Mouse (Mus musculus) urinary bladder, postnatal 14 days (tissue): ENCODE results near the gene Pcbp2.

Experiments used
- DNase-seq: peaks from one replicate; pipeline ENCODE4 v3.0.0; 2021; ENCODE audit warnings: low spot score

Pcbp2 gene

DNA sequence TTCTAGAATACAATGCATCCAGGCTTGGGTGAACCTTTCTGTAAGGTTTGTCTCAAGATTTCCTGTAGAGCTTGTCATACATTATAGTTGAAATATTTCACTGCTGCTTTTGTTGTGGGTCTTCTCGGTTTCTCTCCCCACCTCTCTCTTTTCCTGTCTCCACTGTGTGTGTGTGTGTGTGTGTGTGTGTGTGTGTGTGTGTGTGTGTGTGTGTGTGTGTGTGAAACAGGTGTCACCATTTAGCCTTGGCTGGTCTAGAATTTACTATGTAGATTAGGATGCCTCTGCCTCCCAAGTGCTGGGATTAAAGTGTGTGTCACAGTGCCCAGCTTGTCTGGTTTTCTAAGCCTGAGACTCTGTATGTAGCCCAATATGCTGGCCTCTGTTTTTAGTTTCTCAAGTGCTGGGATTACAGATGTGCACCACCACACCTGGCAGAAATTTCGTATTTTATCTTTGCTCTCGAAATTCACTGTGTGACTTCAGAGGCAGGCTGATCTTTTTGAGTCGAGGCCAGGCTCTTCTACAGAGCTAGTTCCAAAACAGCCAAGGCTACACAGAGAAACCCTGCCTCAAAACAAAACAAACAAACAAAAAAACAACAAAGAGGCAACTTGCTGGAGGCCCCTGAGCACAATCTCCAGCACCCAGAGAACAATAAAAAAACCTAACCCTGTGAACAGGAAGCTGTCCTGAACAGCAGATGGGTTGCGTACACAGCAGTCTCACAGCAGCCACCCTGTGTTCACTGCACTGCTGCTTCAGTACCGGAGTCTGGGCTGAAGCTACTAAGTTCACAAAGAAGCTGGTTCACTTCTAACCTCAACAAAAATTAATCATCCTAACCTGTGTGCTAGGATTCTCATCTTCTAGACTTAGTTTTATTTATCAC is 56.0 kb downstream of the Pcbp2 start:
- DNase-seq, result no peak

DNA sequence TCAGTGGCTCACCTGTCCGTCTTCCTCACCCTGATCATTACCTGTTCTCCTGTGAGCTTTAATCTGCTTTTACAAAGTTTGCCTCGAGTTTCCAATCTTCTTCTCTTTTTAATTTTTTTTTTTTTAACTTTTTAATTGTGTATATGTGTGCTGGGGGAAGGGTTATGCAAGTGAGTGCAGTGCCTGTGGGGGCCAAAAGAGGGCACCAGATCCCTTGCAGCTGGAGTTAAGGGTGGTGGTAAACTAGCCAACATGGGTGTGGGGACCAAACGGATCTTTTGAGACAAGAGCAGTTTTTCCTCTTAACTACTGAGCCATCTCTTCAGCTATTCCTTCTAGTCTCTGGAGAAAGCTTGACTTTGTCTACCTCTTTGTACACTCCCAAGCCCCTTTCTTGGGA is 57.6 kb downstream of the Pcbp2 start:
- no peak for DNase-seq

DNA sequence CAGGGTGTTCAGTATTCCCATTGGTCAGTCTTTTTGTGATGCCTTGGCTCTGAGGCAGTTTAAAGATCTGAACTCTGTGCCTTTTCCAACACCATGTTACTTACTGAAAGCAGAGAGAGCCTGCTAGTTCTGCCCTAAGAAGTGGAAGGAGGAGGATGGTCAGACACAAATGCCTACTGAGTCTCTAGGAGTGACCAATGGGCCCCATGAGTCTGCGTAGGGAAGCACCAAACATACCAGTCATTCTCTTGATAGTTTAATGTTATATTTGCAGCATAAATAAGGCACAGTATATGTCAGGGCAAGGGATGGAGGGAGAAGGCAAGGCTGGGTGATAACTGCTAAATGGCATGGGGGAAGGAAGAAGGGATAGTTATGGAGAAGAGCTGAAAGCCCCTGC is 58.1 kb downstream of the Pcbp2 start:
- DNase-seq, result no peak

DNA sequence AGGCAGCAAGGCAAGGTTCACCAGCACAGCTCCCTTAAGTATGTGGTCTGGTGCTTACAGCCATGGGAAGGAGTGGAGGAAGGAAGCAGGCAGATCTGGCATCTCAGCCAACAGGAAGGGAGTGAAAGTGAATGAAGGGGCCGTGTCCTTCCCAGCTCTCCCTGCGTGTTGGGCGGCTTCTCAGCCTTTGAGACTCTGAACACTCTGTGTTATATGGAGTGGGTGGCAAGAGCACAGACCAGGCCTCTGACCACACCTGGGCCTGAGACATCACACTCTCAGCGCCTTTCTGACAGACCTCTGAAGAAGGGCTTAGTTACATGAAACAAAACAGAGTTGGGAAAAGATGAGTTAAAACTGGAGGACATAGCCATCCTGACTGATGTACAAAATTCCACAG is 60.2 kb downstream of the Pcbp2 start:
- no peak for DNase-seq

DNA sequence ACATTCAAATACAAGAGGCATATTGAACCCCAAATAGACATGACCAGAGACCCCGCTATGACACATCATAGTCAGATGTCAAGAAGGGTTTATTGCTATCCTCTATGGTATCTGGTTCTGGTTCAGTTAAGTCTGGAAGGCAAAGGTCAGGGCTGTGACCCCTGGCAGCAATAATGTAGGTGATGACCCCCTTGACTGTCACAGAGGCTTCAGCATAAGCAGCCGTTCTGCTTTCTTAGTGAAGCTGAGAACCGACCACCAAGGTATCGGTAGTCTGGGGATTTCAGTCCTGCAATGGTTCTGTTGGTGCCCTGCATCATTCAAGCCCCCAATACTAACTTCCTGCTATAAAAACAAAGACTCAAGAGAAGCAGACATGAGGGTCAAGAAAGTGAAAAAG is 61.2 kb downstream of the Pcbp2 start:
- DNase-seq, result no peak

DNA sequence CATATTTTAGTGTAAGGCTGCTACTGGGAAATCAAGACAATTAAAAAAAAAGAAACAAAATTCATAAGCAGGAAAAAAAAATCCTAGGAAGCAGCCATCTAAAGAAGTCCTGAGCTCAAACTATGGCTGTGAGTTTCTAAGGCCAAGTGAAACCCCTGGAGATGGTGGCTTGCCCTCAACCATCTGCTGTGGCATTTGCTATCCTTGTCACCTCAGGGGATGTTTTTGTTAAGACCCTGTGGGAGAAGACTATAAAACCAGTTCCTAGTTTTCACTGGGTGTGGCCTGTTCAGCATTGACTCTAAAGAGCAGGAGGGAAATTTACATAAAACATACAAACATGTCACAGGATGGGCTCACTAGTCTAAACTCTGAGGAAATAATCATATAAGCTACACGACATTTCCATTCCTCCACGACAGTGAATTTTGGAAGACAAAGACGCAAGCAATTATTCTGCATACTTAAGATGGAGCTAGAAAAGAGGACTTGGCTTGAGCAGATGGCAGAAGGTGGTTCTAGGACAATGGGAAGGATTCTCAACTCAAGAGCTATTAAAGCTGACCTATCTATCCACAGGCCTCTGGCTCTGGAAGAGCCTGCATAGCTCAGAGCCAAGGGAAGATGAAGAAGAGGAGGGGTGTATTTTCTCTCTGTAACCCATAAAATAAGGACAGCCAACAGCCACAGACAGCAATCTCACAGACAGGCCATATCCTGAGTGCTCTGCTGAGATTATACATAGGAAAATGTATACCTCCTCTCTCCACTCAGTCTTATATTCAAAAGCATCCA is 62.0 kb downstream of the Pcbp2 start:
- DNase-seq, result no peak

DNA sequence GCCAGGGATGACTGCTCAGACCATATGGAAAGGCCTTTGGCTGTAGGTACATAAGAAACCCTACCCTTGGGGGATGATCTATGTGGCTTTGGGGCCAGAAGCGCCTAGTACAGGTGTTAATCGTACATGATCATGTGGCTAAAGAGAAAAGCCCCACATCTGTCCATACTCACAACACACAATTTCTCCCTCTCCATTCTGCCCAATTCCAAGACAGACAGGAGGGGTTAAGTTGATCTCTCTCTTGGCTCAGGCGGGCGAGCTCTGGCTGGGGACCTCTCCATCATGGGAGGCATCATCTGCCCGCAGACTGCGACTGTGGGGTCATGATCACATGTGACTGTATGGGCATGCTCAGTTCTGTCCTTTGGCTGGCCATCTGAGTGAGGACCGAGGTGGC is 63.6 kb downstream of the Pcbp2 start:
- DNase-seq, result no peak

DNA sequence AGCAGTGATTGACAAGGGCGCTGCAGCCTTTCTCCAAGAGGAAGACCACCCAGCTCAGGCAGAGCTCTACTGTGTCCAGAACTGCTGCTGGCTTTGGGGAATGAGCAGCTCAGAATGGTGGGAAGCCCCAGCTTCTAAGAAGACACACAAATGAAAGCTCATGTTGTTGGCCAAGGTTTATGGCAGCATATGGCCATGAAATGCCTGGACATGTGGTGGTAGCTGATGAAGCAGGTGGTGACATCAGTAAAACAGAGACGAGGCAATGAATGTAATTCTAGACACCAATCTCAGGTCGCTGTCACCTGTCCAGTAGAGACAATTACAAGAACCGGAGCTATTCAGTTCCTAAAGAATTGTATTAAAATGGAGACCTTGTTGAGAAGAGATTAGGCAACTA is 74.5 kb downstream of the Pcbp2 start:
- no peak for DNase-seq

DNA sequence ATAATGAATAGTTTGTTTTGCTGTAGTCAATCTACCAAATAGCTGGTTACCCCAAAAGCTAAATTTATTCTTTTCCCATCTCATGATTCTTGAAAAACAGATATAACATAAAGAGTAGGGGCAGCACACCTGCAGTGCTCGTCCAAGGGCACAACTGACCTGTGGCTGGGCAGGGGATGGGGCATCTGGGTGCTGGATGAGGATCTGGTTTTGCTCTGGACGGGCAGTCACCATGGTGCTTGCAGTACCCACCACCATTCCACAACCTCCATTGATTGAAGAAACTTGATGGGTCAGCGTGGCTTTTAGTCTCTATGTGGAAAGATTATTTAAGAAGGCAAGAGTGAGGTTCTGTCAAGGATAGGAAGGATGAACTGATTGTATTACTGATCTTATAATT is 75.9 kb downstream of the Pcbp2 start:
- DNase-seq, result no peak

DNA sequence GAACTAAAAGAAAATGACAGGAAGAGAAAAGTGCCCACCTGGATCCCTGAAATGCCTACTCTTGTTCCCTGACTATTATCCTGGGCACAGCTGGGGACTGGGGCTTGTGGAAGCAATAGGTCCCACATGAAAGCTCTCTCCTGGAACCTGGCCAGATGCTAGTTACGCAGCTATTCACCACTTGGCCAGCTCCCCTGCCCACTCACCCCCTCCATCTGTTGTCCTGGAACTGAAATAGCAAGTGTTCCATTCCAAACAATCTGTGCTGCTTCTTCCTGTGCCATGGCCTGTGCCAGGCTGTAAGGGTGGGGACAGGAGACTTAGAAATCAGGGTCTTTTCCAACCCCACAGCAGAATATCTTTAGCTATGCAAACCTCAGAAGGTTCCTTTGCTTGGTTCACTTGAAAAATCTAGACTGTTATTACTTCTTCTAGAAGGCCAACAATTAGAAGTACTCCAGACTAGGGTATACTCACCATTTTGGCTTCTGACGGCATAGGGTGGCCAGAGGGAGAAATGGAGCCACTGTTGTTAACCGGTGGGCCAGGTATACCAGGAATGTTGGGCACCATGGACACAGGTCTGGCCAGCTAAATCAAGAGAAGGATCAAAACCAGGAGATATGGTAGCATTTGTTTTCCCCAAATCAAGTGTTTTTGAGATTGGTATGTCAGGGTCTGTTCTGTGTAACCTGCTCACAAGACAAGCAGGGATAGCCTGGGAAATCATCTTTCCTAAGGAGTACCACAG is 76.5 kb downstream of the Pcbp2 start:
- peak; percentile 32 for DNase-seq

DNA sequence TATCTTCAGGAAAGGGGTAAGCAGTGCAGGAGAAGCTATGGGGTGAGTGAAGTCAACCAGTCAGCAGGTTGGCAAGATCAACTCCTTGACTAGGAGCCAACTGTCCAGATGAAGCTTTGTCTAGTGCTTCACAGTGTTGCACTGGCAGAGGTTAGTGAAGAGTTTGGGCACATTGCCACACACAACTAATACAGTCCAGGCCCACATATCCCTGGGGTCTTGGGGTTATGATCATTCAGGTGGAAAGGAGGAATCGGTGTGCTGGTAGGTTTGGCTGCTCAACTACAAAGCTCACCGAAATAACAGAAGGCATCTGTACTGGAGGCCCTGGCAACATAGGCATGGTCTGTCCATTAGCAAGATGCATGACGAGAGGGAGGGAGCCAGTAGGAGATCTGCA is 77.1 kb downstream of the Pcbp2 start:
- DNase-seq, result no peak
